Mouse (Mus musculus): ENCODE measurements at regions not wholly inside any gene's neighbourhood (a gene's known extent, or its start where the extent isn't known, plus 50 kb on each side); places are given as distances from the start of the nearest gene placed in this dataset.
"Not testable (repeated sequence)": the region's sequence is repeated elsewhere in the genome, so short reads cannot be mapped to it uniquely, and the experiment has no call there.

DNA sequence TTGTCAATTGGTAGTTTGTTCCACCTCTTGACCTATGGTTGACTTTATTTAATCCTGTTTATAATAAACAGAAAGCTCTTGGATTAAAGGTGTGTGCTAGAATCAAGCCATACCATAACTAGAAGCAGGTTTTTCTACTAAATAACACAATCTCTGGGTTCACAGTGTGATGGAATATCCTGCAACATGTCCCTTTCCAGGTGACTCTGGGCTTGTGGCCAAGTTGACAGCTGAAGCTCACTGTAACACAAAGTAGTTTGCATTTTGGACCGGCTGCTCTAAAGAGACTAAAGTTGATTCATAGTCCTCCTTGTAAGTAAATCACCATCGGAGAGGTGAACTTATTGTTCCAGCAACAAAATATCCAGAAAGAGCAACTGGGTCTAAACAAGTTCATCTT is 149.3 kb upstream of the Kctd3 start:
- ATAC-seq (no peak), DNase-seq (ENCODE audit: low read depth, low spot score) (no peak)
- H3K27me3 ChIP-seq = peaks cover 19% of the 10 kb centered on the region
- POLR2A ChIA-PET = no interaction called here
- CTCF ChIA-PET = no interaction called here
- in situ Hi-C loops (cut with MboI; ENCODE audit: low pct_unique_long_range_greater_than_20kb) = no loop called here
- TF ChIP-seq CTCF (IDR thresholded peaks at IDR 0.05) = no peak

DNA sequence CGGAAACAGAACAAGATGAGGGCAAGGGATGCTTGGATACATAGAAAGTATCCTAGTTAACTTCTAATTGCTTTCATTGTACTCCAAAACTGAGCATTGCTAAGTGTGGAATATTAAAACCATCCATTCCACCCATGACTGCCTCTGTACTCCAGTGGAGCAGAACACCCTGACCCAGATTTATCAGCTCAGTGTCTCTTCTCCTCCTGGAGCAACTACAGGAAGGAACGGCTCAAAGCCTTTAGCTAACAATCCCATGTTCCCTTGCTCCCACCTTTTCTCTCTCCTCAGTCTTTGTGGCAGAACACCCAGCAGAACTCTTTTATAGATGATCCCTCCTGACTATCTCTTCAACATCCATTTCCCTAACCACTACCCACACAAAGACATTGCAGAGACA is 146.7 kb upstream of the Kctd3 start:
- CTCF ChIA-PET = no interaction called here
- peaks cover 31% of the 10 kb centered on the region for H3K27me3 ChIP-seq
- ATAC-seq (no peak), DNase-seq (ENCODE audit: low read depth, low spot score) (no peak)
- in situ Hi-C loops (cut with MboI; ENCODE audit: low pct_unique_long_range_greater_than_20kb) = no loop called here
- POLR2A ChIA-PET = no interaction called here
- TF ChIP-seq CTCF (IDR thresholded peaks at IDR 0.05) = no peak

DNA sequence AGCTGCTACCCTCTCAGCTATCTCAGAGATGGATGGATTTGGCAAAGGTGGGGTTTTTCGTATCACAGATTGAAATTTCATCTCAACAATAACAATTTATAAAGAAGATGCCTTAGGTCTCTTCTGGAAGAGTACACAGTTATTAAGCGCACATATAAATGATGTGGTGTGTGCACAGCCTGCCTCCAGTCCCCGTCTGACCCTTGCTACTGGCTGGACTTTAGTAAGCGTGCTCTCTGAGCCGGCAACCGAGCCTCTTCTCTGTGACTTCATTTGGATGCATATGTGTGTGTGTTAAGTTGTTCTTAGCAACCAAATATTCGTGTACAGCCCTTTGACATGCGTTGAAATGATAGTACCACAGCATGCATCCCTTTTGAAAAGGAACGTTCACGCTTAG is 145.5 kb upstream of the Kctd3 start:
- TF ChIP-seq CTCF (IDR thresholded peaks at IDR 0.05) = no peak
- ChIA-PET POLR2A (no interaction called here), CTCF (no interaction called here)
- in situ Hi-C loops (cut with MboI; ENCODE audit: low pct_unique_long_range_greater_than_20kb) = no loop called here
- ATAC-seq = no peak
- no peak for DNase-seq (ENCODE audit: low read depth, low spot score)
- peaks cover 31% of the 10 kb centered on the region for H3K27me3 ChIP-seq

DNA sequence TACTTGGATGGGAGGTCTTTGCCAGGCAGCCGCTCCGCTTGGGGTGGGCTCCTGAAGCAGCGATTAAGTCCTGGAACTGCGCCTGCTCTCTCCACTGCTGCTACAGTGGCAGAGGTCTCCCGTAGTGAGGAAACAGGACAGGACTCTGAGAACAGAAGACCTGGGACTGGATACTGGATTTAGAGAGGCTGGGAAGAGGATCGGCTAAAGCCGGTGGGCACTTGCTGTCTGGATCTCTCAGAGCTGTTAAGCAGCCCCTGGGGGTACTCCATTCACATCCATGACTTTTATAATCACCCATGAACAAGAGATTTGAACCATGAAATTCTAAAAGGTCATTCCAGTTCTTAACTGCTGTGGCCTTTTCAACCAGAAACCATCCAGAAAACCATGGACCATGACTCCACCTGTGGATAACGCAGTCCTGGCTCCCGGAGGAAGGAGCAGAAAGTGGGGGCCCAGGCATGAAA is 135.4 kb upstream of the Kctd3 start:
- ATAC-seq = no peak
- DNase-seq (ENCODE audit: low read depth, low spot score) = no peak
- POLR2A ChIA-PET = no interaction called here
- H3K27me3 ChIP-seq = peaks cover 11% of the 10 kb centered on the region
- in situ Hi-C loops (cut with MboI; ENCODE audit: low pct_unique_long_range_greater_than_20kb) = no loop called here
- CTCF ChIA-PET = no interaction called here
- no peak for TF ChIP-seq CTCF (IDR thresholded peaks at IDR 0.05)

DNA sequence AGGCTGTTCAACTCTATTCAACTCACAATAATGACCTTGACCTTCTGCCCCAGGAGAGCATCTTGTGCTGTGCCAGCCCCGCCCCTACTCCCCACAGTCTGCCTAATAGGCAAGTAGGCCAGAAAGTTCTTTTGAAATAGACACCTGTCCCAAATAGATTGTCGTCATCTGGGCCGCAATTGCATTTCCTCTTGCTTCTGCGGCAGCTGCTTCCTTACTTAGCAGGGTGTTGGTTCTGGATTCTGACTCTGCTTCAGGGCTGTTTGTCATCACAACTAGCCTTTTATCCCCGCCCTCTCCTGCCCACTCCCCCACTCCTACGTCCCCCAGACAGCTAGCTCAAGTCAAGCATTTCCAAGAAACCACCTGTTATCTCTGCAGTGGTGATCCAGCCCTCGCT is 134.9 kb upstream of the Kctd3 start:
- H3K27me3 ChIP-seq = peaks cover 14% of the 10 kb centered on the region
- in situ Hi-C loops (cut with MboI; ENCODE audit: low pct_unique_long_range_greater_than_20kb) = no loop called here
- DNase-seq (ENCODE audit: low read depth, low spot score) (no peak), ATAC-seq (no peak)
- CTCF ChIA-PET = no interaction called here
- no peak for TF ChIP-seq CTCF (IDR thresholded peaks at IDR 0.05)
- POLR2A ChIA-PET = no interaction called here

DNA sequence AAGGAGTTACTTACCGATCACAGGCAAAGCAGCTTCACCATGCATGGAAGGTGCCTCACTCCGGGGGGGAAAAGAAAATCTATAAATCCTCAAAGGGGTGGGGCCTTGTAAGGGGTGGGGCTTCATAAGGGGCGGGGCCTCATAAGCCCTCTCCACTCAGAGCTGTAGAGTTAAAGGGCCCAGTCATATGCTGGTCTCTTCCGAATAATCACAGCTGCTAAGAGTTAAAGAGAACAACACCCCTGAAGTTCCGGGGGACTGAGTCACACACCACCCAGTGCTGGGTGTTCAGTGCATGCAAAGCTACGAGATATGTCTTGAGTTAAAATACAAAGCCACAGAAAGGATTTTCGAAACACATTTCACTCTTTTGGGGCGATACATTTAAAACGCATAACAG is 134.1 kb upstream of the Kctd3 start:
- DNase-seq (ENCODE audit: low read depth, low spot score) (no peak), ATAC-seq (no peak)
- ChIA-PET POLR2A (no interaction called here), CTCF (no interaction called here)
- H3K27me3 ChIP-seq = peaks cover 15% of the 10 kb centered on the region
- in situ Hi-C loops (cut with MboI; ENCODE audit: low pct_unique_long_range_greater_than_20kb) = no loop called here
- no peak for TF ChIP-seq CTCF (IDR thresholded peaks at IDR 0.05)

DNA sequence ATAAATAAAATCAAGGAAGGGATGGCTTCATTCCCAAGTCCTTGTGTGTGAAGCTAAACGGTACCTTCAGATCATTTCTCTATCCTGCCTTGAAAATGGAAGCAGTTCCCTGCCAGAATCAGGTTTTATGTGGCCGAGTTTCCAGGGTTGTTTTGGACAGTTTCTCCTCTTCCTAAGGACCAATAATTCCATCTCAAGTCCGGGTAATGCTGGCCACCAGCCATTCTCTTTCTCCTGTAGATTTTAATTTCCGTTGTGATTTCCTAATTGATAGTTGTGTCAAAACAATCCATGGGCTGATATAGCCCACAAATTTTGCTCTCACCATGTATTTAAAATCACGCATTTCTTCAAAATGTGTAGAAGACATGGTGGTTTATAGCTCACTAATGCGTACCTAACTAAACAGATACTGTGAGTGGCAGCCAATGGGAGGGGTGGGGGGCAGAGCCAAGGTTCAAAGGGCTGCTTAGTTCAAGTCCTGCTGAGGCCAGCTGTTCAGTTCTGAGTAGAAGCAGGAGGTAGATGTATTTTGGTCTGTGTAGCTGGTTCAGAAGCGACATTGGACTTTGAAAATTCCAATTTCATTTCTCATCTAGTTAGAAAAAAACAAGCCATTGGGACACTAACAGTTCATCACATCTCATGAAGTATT is 129.2 kb upstream of the Kctd3 start:
- in situ Hi-C loops (cut with MboI; ENCODE audit: low pct_unique_long_range_greater_than_20kb) = no loop called here
- TF ChIP-seq CTCF (IDR thresholded peaks at IDR 0.05) = no peak
- H3K27me3 ChIP-seq = peaks cover 30% of the 10 kb centered on the region
- ATAC-seq = no peak
- ChIA-PET CTCF (interaction anchor here (1.3 kb wide), 1 partner anchor 74 kb away, joined by 3 read pairs; no protein-coding TSS in a partner anchor), POLR2A (no interaction called here)
- no peak for DNase-seq (ENCODE audit: low read depth, low spot score)

DNA sequence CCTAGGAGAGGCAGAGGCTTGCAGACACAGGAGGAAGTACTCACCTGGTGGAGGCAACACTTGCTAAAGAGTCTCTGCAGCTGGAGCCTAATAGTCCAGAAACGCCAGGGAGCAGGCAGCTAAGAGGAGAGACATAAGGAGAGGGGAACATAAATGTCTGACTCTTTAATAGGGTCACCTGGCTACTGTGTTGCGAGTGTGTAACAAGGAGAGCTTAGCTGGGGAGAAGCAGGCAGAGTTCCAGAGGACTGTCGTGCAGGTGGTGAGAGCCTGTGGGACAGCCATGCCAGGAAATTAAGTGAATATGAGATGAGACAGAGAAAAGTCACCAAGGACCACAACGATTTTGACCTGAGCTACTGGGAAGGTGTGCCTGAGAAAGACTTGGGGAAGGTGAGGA is 128.2 kb upstream of the Kctd3 start:
- DNase-seq (ENCODE audit: low read depth, low spot score) (no peak), ATAC-seq (no peak)
- no peak for TF ChIP-seq CTCF (IDR thresholded peaks at IDR 0.05)
- ChIA-PET POLR2A (no interaction called here), CTCF (no interaction called here)
- in situ Hi-C loops (cut with MboI; ENCODE audit: low pct_unique_long_range_greater_than_20kb) = no loop called here
- peaks cover 33% of the 10 kb centered on the region for H3K27me3 ChIP-seq

DNA sequence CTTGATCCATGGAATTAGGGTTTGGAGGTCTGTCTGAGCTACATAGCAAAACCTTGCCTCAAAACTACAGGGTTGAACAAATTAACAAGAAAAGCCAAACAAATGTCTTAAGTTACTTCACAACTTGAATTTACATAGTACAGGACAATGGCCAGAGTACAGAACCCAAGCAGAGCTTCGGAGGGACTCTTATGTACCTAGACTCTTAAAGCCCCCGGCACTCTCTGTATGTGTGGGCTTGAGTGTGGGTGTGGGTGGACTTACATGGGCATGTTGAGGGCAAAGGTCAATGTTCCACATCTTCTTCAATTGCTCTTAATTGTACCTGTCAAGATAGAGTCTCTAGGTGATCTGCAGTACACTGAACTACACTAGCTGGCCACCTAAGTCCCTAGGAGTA is 121.1 kb upstream of the Kctd3 start:
- ATAC-seq (no peak), DNase-seq (ENCODE audit: low read depth, low spot score) (no peak)
- peaks cover 18% of the 10 kb centered on the region for H3K27me3 ChIP-seq
- POLR2A ChIA-PET = no interaction called here
- CTCF ChIA-PET = interaction anchor here (0.6 kb wide), 1 partner anchor 103 kb away, joined by 3 read pairs; no protein-coding TSS in a partner anchor
- no peak for TF ChIP-seq CTCF (IDR thresholded peaks at IDR 0.05)
- in situ Hi-C loops (cut with MboI; ENCODE audit: low pct_unique_long_range_greater_than_20kb) = no loop called here

DNA sequence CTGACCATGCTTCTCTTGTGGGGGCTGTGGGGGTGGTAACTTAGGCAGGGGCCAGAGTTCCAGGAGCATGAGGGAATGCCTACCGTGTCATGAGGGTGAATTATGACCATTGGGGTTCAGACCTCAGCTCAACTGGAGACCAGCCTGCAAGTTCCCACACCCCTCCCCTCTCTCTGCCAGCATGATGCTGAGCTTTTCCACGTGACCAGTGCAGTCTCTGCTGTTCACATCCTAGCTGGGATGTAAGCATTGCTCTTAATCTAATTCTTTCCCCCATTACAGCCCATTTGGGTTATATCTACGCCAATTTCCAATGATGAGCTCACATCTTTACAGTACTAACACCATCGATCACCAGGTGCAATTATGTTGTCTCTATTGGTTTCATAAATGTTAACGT is 120.6 kb upstream of the Kctd3 start:
- POLR2A ChIA-PET; ATAC-seq; in situ Hi-C loops (cut with MboI; ENCODE audit: low pct_unique_long_range_greater_than_20kb); DNase-seq (ENCODE audit: low read depth, low spot score): not testable (repeated sequence)
- CTCF ChIA-PET = interaction anchor here (0.6 kb wide), 1 partner anchor 103 kb away, joined by 3 read pairs; no protein-coding TSS in a partner anchor
- peaks cover 17% of the 10 kb centered on the region for H3K27me3 ChIP-seq

DNA sequence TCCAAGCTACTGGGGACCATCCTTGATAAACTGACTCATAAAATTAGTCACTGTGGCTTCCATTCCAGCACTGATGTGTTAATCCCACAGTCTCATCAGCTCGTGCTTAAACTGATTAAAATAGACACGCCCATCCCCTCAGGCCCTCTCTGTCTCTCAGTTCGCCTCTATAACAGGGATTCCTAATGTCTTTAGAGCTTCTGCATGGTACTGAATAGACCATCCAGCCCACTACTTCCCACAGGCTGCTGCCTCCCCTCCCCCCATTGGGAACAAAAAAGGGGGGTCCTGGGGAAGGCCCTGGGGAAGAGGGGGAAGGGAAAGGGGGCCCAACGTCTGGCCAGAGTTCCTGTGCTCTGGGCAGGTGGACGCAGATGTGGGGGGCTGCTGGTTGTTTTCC is 119.7 kb upstream of the Kctd3 start:
- in situ Hi-C loops (cut with MboI; ENCODE audit: low pct_unique_long_range_greater_than_20kb) = no loop called here
- ChIA-PET CTCF (interaction anchor here (0.7 kb wide), 1 partner anchor 151 kb away, joined by 3 read pairs; no protein-coding TSS in a partner anchor), POLR2A (no interaction called here)
- DNase-seq (ENCODE audit: low read depth, low spot score) (no peak), ATAC-seq (no peak)
- peaks cover 13% of the 10 kb centered on the region for H3K27me3 ChIP-seq
- no peak for TF ChIP-seq CTCF (IDR thresholded peaks at IDR 0.05)
